Mouse (Mus musculus) midbrain, embryonic 14.5 days (tissue): ENCODE measurements at regions not wholly inside any gene's neighbourhood (a gene's known extent, or its start where the extent isn't known, plus 50 kb on each side); places are given as distances from the start of the nearest gene placed in this dataset.
A peak's percentile ranks its signal among the peaks of the same experiment; 100 is the strongest.

Experiments used
- ATAC-seq: fragments of 200-750 bp; cut with Nextera tagmentation; 2 replicates; pipeline ENCODE4 v1.8.0; 2017; ENCODE audit warnings: moderate number of reproducible peaks, moderate library complexity; ENCODE audit not compliant: low FRiP score, low TSS enrichment
- DNase-seq: peaks from one replicate; pipeline ENCODE4 v3.0.0-alpha.2; 2015
- H3K27ac ChIP-seq: fragments of 300-500 bp; sonication (generic); replicated peaks from 2 replicates; pipeline ENCODE4 v1.5.1; 2014; ENCODE audit warnings: mild to moderate bottlenecking, low read depth, low read length, moderate library complexity
- H3K27me3 ChIP-seq: fragments of 300-500 bp; sonication (generic); 2 replicates; pipeline ENCODE4 v1.6.1; 2014; ENCODE audit warnings: low read length, control low read depth, mixed read lengths; ENCODE audit not compliant: control insufficient read depth, insufficient read depth
- H3K36me3 ChIP-seq: fragments of 300-500 bp; sonication (generic); 2 replicates; pipeline ENCODE4 v1.6.1; 2014; ENCODE audit warnings: low read length, control low read depth; ENCODE audit not compliant: control insufficient read depth, insufficient read depth
- H3K4me1 ChIP-seq: fragments of 300-500 bp; sonication (generic); 2 replicates; pipeline ENCODE4 v1.6.1; 2014; ENCODE audit warnings: mild to moderate bottlenecking, antibody characterized with exemption, low read length, control low read depth; ENCODE audit not compliant: control insufficient read depth, insufficient read depth
- H3K4me2 ChIP-seq: fragments of 300-500 bp; sonication (generic); 2 replicates; pipeline ENCODE4 v1.6.1; 2014; ENCODE audit warnings: mild to moderate bottlenecking, low read length, moderate library complexity
- H3K4me3 ChIP-seq: fragments of 300-500 bp; sonication (generic); replicated peaks from 2 replicates; pipeline ENCODE4 v1.5.1; 2014; ENCODE audit warnings: low read depth, low read length
- H3K9ac ChIP-seq: fragments of 300-500 bp; sonication (generic); replicated peaks from 2 replicates; pipeline ENCODE4 v1.6.1; 2014; ENCODE audit warnings: mild to moderate bottlenecking, low read length, moderate library complexity
- H3K9me3 ChIP-seq: fragments of 300-500 bp; sonication (generic); 2 replicates; pipeline ENCODE4 v1.6.1; 2016; ENCODE audit warnings: low read length, control low read depth, mixed read lengths; ENCODE audit not compliant: control insufficient read depth
- WGBS: fragments of 180-500 bp; shearing (Covaris S2); extraction: QIAGEN DNeasy Blood & Tissue Kit; methylation state at CpG from one replicate; pipeline ENCODE4 v1.1.7; 2014; 5-methylcytosine and 5-hydroxymethylcytosine counted together

DNA sequence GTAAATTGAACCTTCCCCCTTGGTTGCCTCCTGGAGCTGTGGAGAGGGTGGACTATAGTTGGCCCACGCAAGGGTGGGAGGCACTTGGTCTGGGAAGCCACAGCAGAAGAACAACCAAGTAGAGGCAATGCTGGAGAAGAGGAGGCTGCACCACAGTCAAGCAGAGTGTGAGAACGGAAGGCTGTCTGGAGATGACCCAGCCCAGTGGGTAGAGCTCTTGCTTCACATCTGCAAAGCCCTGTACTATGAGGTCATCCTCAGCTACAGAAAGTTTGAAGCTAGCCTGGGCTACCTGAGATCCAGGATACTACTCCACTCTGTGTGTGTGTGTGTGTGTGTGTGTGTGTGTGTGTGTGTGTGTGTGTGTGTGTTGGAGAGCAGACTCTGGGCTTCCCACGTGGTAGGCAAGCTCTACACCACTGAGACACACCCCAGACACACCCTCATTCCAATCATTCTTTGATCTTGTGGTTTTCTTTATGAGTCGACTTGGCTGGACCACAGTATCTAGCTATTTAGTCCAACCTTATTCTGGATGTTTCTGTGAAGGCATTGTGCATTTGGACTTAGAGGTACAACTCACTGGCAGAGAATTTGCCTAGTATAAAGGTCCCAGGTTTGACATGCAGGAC is 111.5 kb upstream of the Med13l start:
- ATAC-seq (no peak), DNase-seq (no peak)
- Histone ChIP-seq H3K4me3 (no peak overlapping the region), H3K9ac (no peak overlapping the region), H3K4me1 (peaks cover 9% of the 10 kb centered on the region; the same call in 1 of the 2 replicates), H3K9me3 (no peaks in the 10 kb centered on the region), H3K4me2 (no peak overlapping the region), H3K27me3 (no peaks in the 10 kb centered on the region), H3K27ac (no peak overlapping the region), H3K36me3 (no peaks in the 10 kb centered on the region)
- WGBS, result 74% methylated on average over 4 of the region's 4 CpGs

DNA sequence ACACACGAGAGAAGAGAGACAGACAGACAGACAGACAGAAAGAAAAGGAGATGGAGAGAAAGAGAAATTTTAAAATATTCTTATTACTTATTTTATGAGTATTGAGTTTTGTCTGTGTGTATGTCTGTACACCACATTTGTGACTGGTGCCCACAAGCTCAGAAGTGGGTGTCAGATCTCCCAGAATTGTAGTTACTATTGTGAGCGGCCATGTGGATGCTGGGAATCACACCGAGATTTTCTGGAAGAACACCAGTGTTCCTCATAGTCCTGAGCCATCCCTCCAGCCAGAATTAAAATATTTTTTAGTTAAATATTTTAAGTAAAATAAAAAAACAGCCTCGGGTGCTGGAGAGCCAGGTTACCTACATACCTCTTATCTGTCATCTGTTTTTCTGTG is 110.6 kb upstream of the Med13l start:
- H3K27me3 ChIP-seq, result no peaks in the 10 kb centered on the region
- H3K9ac ChIP-seq, result no peak overlapping the region
- H3K4me1 ChIP-seq, result peaks cover 7% of the 10 kb centered on the region; the same call in 1 of the 2 replicates
- DNase-seq, result no peak
- H3K4me2 ChIP-seq, result no peak overlapping the region
- no peaks in the 10 kb centered on the region for H3K36me3 ChIP-seq
- H3K27ac ChIP-seq, result no peak overlapping the region
- no peaks in the 10 kb centered on the region for H3K9me3 ChIP-seq
- no peak for ATAC-seq
- H3K4me3 ChIP-seq, result no peak overlapping the region
- 88% methylated on average over 4 of the region's 4 CpGs for WGBS

DNA sequence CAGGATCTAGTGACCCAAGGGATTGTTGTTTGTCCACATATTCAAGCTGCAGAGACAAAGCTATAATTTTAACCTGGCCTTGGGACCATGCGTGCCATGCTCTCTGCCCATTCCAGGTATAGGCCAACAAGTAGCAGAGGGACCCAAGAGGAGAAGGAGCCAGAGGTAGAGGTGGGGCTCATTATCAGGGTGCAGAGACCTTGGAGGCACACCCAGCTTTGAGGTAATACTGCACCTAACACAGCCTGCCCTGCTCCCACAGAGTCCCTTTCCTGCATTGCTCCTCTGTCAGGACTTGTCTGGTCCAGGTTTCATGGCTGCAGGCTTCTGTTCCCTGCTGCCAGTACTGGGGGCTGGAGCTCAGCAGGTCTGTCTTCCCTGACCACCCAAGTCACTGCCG is 108.4 kb upstream of the Med13l start:
- H3K9me3 ChIP-seq, result no peaks in the 10 kb centered on the region
- ATAC-seq, result no peak

DNA sequence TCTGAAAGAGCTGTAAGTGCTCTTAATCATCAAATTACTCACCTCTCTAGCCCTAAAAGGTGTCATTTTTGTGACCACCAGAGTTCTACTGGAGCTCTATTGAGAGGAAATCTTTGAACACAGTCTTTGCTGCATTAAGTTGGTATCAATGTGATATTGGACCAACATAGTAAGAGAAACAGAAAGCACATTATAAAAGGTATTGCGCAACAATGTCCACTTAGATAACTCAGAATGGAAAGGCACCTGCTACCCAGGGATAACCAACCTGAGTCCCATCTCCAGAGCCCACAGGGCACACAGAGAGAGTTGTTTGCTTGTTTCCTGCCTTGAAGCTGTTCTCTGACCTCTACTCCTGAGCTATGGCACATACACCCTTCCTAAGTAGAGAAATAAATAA is 106.4 kb upstream of the Med13l start:
- Histone ChIP-seq H3K4me1 (peaks cover 5% of the 10 kb centered on the region), H3K9me3 (no peaks in the 10 kb centered on the region), H3K27ac (no peak overlapping the region), H3K4me3 (no peak overlapping the region), H3K4me2 (no peak overlapping the region), H3K27me3 (no peaks in the 10 kb centered on the region), H3K9ac (no peak overlapping the region), H3K36me3 (no peaks in the 10 kb centered on the region)
- ATAC-seq (no peak), DNase-seq (no peak)
- WGBS, result 100% methylated on average over 1 of the region's 1 CpGs

More for the DNA sequence above, 108.4 kb upstream of the Med13l start:
- DNase-seq, result no peak
- no peak overlapping the region for H3K27ac ChIP-seq
- no peak overlapping the region for H3K4me2 ChIP-seq
- no peaks in the 10 kb centered on the region for H3K27me3 ChIP-seq
- WGBS, result 78% methylated on average over 2 of the region's 2 CpGs
- H3K4me1 ChIP-seq, result no peaks in the 10 kb centered on the region
- no peak overlapping the region for H3K9ac ChIP-seq
- H3K4me3 ChIP-seq, result no peak overlapping the region
- no peaks in the 10 kb centered on the region for H3K36me3 ChIP-seq

DNA sequence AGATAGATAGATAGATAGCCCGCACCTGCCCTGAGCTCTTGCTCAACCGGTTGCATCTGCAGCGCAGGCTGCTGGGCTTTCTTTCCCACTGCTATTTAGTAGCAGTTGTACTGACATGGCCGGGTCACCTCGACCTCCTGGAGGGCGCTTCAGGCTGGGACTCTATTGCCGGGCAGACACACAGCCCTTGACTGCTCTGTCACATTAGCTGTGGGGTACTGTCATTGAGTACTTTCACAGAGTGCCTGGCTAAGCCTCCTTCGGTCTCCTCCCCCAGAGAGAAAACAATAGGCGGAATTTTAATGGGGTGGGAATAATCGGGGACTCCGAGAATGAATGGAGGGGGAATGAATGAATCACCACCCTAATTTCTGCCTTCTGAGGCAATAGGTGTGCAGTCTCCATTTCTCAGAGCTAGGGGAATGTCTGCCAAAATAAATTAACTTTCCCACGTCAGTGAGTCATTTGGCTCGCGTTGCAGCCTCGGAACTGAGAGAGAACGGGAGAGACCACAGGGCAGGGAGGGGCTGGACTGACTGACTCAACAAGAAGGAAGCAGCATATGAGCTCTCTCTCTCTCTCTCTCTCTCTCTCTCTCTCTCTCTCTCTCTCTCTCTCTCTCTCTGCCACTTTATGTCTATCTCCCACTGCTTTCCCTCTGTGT is 101.6 kb upstream of the Med13l start:
- Histone ChIP-seq H3K4me2 (peak overlapping the region; percentile 49), H3K27ac (no peak overlapping the region), H3K9me3 (no peaks in the 10 kb centered on the region), H3K4me3 (0 out of 2 replicates have a peak overlapping the region, but pooled peaks have one; percentile 14), H3K36me3 (no peaks in the 10 kb centered on the region), H3K9ac (no peak overlapping the region), H3K4me1 (peaks cover 11% of the 10 kb centered on the region), H3K27me3 (peaks cover 3% of the 10 kb centered on the region; the same call in 1 of the 2 replicates)
- no peak for ATAC-seq
- 2% methylated on average over 16 of the region's 16 CpGs for WGBS
- DNase-seq, result peak; percentile 68

DNA sequence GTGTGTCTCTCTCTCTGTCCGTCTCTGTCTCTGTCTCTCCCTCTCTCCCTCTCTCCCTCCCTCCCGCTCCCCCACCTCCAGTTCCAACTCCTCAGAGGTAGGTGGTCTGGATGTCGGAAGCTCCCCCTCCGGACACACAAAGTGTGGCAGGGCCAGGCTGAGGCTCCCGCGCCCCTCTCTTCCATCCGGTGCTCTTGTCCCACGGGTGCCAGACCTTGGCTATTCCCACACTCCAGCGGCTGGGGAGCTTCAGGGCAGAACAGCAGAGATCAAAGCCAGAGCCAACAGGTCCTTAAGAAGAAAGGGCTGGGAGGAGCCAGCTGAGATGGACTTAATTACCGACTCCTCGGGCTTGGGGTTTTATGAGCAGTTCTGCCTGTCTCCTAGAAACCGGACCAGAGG is 101.1 kb upstream of the Med13l start:
- no peak overlapping the region; the same call in 1 of the 2 replicates for H3K9ac ChIP-seq
- H3K4me3 ChIP-seq, result 0 out of 2 replicates have a peak overlapping the region, but pooled peaks have one; percentile 14
- DNase-seq (peak; percentile 59), ATAC-seq (peak; percentile 46; the same call in 1 of the 2 replicates)
- peaks cover 11% of the 10 kb centered on the region for H3K4me1 ChIP-seq
- H3K9me3 ChIP-seq, result no peaks in the 10 kb centered on the region
- H3K36me3 ChIP-seq, result no peaks in the 10 kb centered on the region
- peaks cover 3% of the 10 kb centered on the region; the same call in 1 of the 2 replicates for H3K27me3 ChIP-seq
- H3K27ac ChIP-seq, result no peak overlapping the region
- WGBS, result under 1% methylated on average over 12 of the region's 12 CpGs
- H3K4me2 ChIP-seq, result peak overlapping the region; percentile 49

DNA sequence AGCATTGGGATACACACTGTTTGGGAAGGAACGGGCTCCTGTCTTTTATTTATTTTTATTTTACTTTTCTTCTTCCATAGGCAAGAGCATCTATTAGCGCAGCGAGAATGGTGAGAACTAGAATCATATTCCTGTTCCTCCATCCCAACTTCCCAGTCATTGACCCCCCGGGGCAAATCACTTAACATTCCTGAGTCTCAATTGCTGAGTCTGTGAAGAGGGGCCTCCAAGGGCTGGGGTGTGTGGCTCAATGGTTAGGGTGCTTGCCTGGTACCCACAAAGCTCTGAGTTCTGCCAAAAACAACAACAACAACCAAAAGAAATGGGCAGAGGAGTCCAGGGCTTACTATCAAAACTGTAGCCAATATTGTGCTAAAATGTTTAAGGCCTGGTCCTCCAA is 98.5 kb upstream of the Med13l start:
- Histone ChIP-seq H3K4me2 (no peak overlapping the region), H3K9ac (no peak overlapping the region), H3K9me3 (no peaks in the 10 kb centered on the region), H3K27me3 (peaks cover 3% of the 10 kb centered on the region; the same call in 1 of the 2 replicates), H3K36me3 (no peaks in the 10 kb centered on the region), H3K4me1 (peaks cover 25% of the 10 kb centered on the region), H3K4me3 (no peak overlapping the region), H3K27ac (no peak overlapping the region)
- 79% methylated on average over 4 of the region's 4 CpGs for WGBS
- DNase-seq (no peak), ATAC-seq (no peak)

DNA sequence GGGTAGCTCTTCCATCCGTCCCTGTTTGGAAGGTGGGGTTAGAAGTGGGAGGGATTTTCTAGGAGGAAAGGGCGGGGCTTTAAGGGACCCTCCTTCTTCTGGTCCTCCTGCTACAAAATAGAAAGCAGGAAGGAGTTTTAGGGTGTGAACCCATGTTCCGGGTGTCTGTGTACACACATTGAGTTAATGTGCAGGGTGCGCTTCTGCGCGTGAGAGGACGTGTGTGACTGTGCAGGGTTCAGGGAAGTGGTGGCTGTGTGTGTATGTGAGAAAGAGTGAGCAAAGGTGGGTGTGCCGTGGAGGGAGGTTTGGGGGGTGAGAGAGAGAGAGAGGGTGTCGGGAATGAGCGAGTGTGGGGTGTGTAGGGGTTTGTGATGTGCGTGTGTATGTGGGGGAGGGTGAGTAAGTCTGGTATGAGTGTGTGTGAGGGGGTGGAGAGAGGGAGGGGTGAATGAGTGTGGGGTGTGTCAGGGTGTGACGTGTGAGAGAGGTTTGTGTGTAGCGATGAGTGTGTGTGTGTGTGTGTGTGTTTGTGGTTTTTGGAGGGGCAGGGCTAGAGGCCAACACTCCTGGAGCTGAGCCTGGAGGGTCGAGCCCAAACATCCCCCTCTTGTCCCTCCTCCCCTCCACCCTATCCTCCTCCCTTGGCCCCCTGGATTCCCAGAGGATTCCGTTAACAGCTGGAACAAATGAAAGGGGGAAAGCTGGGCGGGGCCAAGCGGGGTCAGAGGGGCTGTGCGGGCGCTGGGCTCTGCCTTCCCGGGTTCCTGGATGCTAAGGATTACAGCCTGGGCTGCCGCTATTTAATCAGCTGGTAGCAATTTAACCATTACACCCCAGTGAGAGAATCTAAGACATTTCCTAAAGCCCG is 95.3 kb upstream of the Med13l start:
- H3K4me2 ChIP-seq, result peak overlapping the region; percentile 43
- no peak overlapping the region; the same call in 1 of the 2 replicates for H3K9ac ChIP-seq
- H3K27ac ChIP-seq, result no peak overlapping the region
- peaks cover 3% of the 10 kb centered on the region; the same call in 1 of the 2 replicates for H3K27me3 ChIP-seq
- H3K36me3 ChIP-seq, result no peaks in the 10 kb centered on the region
- 8% methylated on average over 22 of the region's 22 CpGs for WGBS
- H3K9me3 ChIP-seq, result no peaks in the 10 kb centered on the region
- H3K4me1 ChIP-seq, result peaks cover 15% of the 10 kb centered on the region
- DNase-seq (peak; percentile 69), ATAC-seq (peak; percentile 34; the same call in 1 of the 2 replicates)
- peak overlapping the region; percentile 10; the same call in 1 of the 2 replicates for H3K4me3 ChIP-seq
